Mouse (Mus musculus): Measurements from ENCODE around the gene Srsf7. TPM values are rescaled to one million over a fixed set of nuclear protein-coding genes. Genes with fewer than 3 reads are reported as not detected.

Gene Srsf7
- 553 TPM for polyA plus RNA-seq (2017; shearing (Covaris generic))

DNA sequence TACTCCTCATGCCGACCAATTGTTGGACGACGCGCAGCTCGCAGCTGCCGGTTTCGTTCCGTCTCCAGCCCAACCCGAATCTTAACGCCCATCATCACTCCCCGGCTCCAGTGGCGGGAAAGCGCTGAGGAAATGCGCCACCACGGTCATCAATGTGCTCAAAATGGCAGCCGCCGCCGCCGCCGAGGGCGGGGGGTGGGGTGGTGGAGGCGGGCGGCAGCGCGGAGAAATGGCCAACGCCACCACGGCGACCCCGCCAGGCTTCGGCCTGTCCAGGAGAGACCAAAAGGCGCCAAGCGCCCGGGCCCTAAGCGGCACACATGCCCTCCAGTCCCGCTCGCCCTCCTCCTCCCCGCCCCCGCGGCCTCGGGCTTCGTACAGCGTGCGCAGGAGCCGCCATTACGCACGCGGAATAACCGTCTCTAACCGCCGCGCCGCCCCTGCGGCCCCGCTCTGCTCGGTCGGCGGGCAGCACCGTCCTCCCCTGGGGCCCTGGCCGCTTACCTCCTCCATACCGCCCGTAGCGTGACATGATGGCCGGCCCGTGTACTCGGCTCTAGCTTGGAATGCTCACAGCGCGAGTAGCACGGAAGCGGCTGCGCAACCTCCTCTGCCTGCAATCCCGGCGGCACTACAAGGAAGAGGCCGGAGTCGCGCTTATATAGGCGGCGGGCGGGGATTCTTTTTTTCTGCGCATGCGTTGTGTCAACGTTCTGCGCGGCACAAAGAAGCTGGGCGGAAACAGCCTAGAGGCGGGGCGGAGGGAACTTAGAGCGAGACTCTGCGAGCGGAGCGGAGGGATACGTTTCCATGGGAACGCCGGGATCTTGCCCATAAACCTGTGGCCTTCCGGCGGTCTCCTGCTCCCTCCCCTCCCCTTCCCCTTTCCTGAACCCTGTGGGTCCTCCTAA is at the start of gene Srsf7, which contains the start of gene Ttc39d:
Gene Srsf7 (minus strand): TSS at position 637 of the 911 bp plus-strand sequence.
Gene Ttc39d (plus strand): TSS at position 790 of the 911 bp plus-strand sequence.

GRCm38 (mm10) chr17:80224326-80225116 is 17.4 kb upstream of the Srsf7 start, which contains the start of gene Gemin6:
TSS of gene Gemin6 (plus strand) at chr17:80224441.

Other genes starting within 250 kb of the Srsf7 start
- gene Hnrnpll, start 145.0 kb downstream of the Srsf7 start, polyA plus RNA-seq (2017; shearing (Covaris generic)), result 42.2 TPM
- 67.6 TPM for gene Galm, start 79.8 kb downstream of the Srsf7 start, polyA plus RNA-seq (2017; shearing (Covaris generic))
- not detected for gene Ttc39d, start 153 bp upstream of the Srsf7 start, polyA plus RNA-seq (2017; shearing (Covaris generic))
- 14.2 TPM for gene Gemin6, start 17.1 kb upstream of the Srsf7 start, polyA plus RNA-seq (2017; shearing (Covaris generic))
- 3.3 TPM for gene Morn2, start 82.9 kb upstream of the Srsf7 start, polyA plus RNA-seq (2017; shearing (Covaris generic))
- gene Dhx57, start 83.2 kb upstream of the Srsf7 start, polyA plus RNA-seq (2017; shearing (Covaris generic)), result 34.1 TPM
- gene Arhgef33, start 100.1 kb upstream of the Srsf7 start, polyA plus RNA-seq (2017; shearing (Covaris generic)), result not detected
- not detected for gene Gm10190, start 166.2 kb upstream of the Srsf7 start, polyA plus RNA-seq (2017; shearing (Covaris generic))

Data from activated CD4-positive, CD25-positive, alpha-beta regulatory T cell, adult 9 weeks (primary cell).